Mouse (Mus musculus): ENCODE measurements around the gene Taf1. TPM values are rescaled to one million over a fixed set of nuclear protein-coding genes. Genes with fewer than 3 reads are reported as not detected.
A peak's percentile ranks its signal among the peaks of the same experiment; 100 is the strongest.

The Taf1 gene
- polyA plus RNA-seq, 1 experiment from 2014 or later = 9.5 TPM

DNA sequence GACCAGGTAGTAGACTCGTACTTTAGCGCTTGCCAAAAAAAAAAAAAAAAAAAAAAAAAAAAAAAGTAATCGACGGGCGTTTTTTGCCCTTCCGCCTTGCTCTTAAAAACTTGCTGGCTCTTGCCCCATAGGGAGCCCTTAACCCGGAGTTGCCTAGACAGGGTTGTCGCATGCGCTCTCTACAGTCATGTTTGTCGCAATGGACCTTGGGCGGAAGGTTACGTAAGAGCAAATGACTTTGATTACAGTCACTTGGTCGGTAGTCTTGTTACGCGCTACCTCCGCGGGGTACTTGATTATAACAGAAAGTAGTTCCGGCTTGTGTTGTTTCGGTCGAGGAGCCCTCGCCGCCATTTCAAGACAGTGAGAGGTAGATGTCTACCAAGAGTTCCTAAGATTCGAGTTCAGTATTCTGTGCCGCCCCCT lies 107.2 kb downstream of the Taf1 start, which contains the start of gene Ogt:
TSS of gene Ogt (plus strand) at position 320 of the 426 bp plus-strand sequence.
- peak within 1 kb of the TSS; percentile 72 for H3K4me2 ChIP-seq (ENCODE audit: low read length)
- H3K27me3 ChIP-seq (ENCODE audit: control insufficient read depth, insufficient read depth, low read length) = peaks cover 17% of the 10 kb centered on the region
- H3K9ac ChIP-seq (ENCODE audit: low read length) = peak within 1 kb of the TSS; percentile 90
- no peaks in the 10 kb centered on the region for H3K9me3 ChIP-seq (ENCODE audit: control insufficient read depth, low read length)
- H3K4me3 ChIP-seq (ENCODE audit: control insufficient read depth in 1 of 2, insufficient read depth in 1 of 2, low read depth in 1 of 2, low read length in 2 of 2) = peak within 1 kb of the TSS; percentile 70 to 89
- peak; percentile 87 for ATAC-seq (ENCODE audit: insufficient number of reproducible peaks, insufficient read depth, low FRiP score, low read depth)
- H3K36me3 ChIP-seq (ENCODE audit: control insufficient read depth, insufficient read depth, low read length) = peaks cover 4% of the 10 kb centered on the region
- 11% methylated on average over 24 of the region's 24 CpGs for WGBS
- no peaks in the 10 kb centered on the region; a peak in 1 of 4 replicates for H3K4me1 ChIP-seq (ENCODE audit: control insufficient read depth in 2 of 2, insufficient read depth in 2 of 2, low read length in 2 of 2)
- H3K27ac ChIP-seq (replicated peaks in 1 of 2; ENCODE audit: control insufficient read depth in 1 of 2, insufficient read depth in 1 of 2, low read depth in 2 of 2, low read length in 2 of 2) = peak within 1 kb of the TSS; percentile 84

DNA sequence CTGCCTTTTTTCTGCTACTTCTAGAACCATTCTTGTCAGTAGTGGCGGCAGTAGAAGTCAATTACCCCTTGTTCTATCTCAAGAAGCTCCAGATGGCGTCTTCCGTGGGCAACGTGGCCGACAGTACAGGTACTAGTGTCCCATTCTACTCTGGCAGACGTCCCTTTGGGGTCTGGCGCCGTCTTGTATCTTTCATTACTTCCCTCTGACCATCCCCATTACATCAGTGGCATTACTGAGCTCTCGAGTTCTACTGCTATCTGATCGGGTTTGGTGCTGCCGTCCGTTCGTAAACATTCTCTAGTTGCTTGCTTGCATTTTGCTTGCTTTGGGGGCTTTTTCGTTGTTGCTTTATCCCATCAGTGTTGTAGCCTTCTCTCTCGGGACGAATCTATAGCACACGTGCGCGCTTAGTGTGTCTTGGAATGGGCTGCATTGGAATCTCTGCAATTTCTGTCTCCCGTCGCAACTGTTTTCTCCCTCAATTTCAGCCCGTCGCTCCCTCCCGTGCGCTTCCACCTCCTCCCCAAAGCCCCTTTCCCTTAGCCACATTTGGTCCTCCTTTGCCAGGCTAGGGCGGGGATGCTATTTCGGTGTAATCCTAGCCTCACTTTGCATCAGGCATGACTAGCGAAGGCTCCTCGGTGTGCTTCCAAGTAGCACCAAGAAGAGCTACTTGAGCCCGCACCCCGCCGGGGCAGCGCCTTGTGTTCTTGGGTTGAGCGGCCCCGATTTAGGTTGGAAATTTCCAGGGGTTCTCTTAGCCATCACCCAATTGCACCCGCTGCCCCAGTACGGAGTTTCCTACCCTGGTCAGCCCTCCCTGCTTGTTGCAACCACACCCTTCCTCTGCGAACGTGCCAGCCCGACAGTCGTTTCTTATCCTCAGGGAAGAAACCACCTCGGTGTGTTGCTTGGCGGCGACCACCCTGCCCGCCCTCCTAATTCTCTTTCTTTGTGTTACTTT lies 107.9 kb downstream of the Taf1 start:
- 16% methylated on average over 45 of the region's 45 CpGs for WGBS
- Histone ChIP-seq H3K27me3 (ENCODE audit: control insufficient read depth, insufficient read depth, low read length) (peaks cover 14% of the 10 kb centered on the region), H3K4me2 (ENCODE audit: low read length) (peak overlapping the region; percentile 72), H3K4me3 (ENCODE audit: control insufficient read depth in 1 of 2, insufficient read depth in 1 of 2, low read depth in 1 of 2, low read length in 2 of 2) (peak overlapping the region; percentile 70 to 89), H3K9ac (ENCODE audit: low read length) (peak overlapping the region; percentile 90), H3K27ac (replicated peaks in 1 of 2; ENCODE audit: control insufficient read depth in 1 of 2, insufficient read depth in 1 of 2, low read depth in 2 of 2, low read length in 2 of 2) (peak overlapping the region; percentile 84), H3K36me3 (ENCODE audit: control insufficient read depth, insufficient read depth, low read length) (peaks cover 7% of the 10 kb centered on the region), H3K9me3 (ENCODE audit: control insufficient read depth, low read length) (no peaks in the 10 kb centered on the region), H3K4me1 (ENCODE audit: control insufficient read depth in 2 of 2, insufficient read depth in 2 of 2, low read length in 2 of 2) (no peaks in the 10 kb centered on the region; a peak in 1 of 4 replicates)
- ATAC-seq (ENCODE audit: insufficient number of reproducible peaks, insufficient read depth, low FRiP score, low read depth) = no peak; the same call in none of the 2 replicates

DNA sequence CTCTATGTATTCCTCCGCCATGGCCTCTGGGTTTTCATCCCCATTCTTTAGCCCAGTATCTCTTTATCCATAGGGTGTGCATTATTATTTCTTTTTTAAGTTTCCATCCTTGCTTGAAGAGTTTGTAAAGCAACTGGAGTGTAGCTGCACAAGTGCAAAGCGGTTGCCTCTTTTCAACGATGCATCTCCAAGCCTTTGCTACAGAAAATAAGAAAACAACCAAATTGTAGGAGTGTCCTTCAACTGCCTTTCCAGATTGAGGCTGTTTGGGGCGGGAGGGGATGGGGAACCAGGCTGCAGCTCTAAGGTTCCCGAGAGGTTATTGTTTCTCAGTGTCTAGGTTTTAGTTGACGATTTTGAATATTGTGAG lies 108.6 kb downstream of the Taf1 start:
- peak overlapping the region; percentile 70 to 89 for H3K4me3 ChIP-seq (ENCODE audit: control insufficient read depth in 1 of 2, insufficient read depth in 1 of 2, low read depth in 1 of 2, low read length in 2 of 2)
- H3K36me3 ChIP-seq (ENCODE audit: control insufficient read depth, insufficient read depth, low read length) = peaks cover 8% of the 10 kb centered on the region
- H3K9ac ChIP-seq (ENCODE audit: low read length) = peak overlapping the region; percentile 90
- ATAC-seq (ENCODE audit: insufficient number of reproducible peaks, insufficient read depth, low FRiP score, low read depth) = no peak
- peak overlapping the region; percentile 84 for H3K27ac ChIP-seq (replicated peaks in 1 of 2; ENCODE audit: control insufficient read depth in 1 of 2, insufficient read depth in 1 of 2, low read depth in 2 of 2, low read length in 2 of 2)
- peaks cover 13% of the 10 kb centered on the region for H3K27me3 ChIP-seq (ENCODE audit: control insufficient read depth, insufficient read depth, low read length)
- no peaks in the 10 kb centered on the region; a peak in 1 of 4 replicates for H3K4me1 ChIP-seq (ENCODE audit: control insufficient read depth in 2 of 2, insufficient read depth in 2 of 2, low read length in 2 of 2)
- WGBS = 12% methylated on average over 6 of the region's 6 CpGs
- peak overlapping the region; percentile 72 for H3K4me2 ChIP-seq (ENCODE audit: low read length)
- H3K9me3 ChIP-seq (ENCODE audit: control insufficient read depth, low read length) = no peaks in the 10 kb centered on the region

DNA sequence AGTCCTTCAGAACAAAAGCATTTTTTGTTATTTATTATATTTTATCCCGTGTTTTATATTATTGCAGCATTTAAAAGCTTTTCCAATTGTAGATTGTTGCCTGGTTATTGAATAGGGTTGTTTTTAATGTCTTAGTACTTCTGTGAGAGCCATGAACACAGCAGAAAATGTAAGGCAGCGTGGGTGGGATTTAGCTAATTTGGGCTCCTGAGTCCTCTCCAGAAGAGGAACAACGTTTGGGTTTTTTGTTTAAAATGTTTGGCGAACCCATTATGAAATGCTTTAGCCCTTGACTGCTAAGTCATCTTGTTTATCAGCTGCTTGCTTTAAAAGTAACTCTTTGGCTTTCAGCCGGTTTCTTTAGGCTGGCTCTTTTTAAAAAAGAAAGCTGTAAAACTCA lies 109.6 kb downstream of the Taf1 start:
- H3K4me3 ChIP-seq (ENCODE audit: control insufficient read depth in 1 of 2, insufficient read depth in 1 of 2, low read depth in 1 of 2, low read length in 2 of 2) = peak overlapping the region; percentile 21 to 70; a peak in 3 of 4 replicates
- H3K36me3 ChIP-seq (ENCODE audit: control insufficient read depth, insufficient read depth, low read length) = peaks cover 13% of the 10 kb centered on the region
- peak overlapping the region; percentile 72 for H3K4me2 ChIP-seq (ENCODE audit: low read length)
- peaks cover 13% of the 10 kb centered on the region for H3K27me3 ChIP-seq (ENCODE audit: control insufficient read depth, insufficient read depth, low read length)
- peak overlapping the region; percentile 90 for H3K9ac ChIP-seq (ENCODE audit: low read length)
- no peaks in the 10 kb centered on the region; a peak in 1 of 4 replicates for H3K4me1 ChIP-seq (ENCODE audit: control insufficient read depth in 2 of 2, insufficient read depth in 2 of 2, low read length in 2 of 2)
- H3K27ac ChIP-seq (replicated peaks in 1 of 2; ENCODE audit: control insufficient read depth in 1 of 2, insufficient read depth in 1 of 2, low read depth in 2 of 2, low read length in 2 of 2) = no peak overlapping the region
- ATAC-seq (ENCODE audit: insufficient number of reproducible peaks, insufficient read depth, low FRiP score, low read depth) = no peak
- H3K9me3 ChIP-seq (ENCODE audit: control insufficient read depth, low read length) = no peaks in the 10 kb centered on the region
- WGBS = 21% methylated on average over 5 of the region's 5 CpGs

DNA sequence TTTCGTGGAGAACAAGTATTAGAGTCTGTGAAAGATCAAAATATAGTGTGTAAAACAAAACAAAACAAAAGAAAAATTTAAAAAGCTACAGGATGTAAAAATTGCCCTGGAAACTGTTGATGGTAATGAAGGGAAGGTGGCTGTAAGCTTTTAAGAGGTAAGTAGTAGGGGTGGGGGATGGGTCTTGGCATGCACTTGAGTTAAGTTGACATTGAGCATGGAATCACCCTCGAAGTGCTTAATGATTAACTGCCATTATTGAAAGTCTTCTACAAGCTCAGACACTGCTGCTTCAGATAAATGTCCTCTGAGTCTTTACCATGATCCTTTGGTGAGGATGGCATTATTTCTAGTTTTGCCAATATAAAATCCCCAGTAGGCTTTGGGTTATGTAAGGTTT lies 112.8 kb downstream of the Taf1 start:
- WGBS = 63% methylated on average over 2 of the region's 2 CpGs
- Histone ChIP-seq H3K36me3 (ENCODE audit: control insufficient read depth, insufficient read depth, low read length) (peaks cover 13% of the 10 kb centered on the region), H3K27ac (replicated peaks in 1 of 2; ENCODE audit: control insufficient read depth in 1 of 2, insufficient read depth in 1 of 2, low read depth in 2 of 2, low read length in 2 of 2) (no peak overlapping the region), H3K4me1 (ENCODE audit: control insufficient read depth in 2 of 2, insufficient read depth in 2 of 2, low read length in 2 of 2) (no peaks in the 10 kb centered on the region), H3K9ac (ENCODE audit: low read length) (no peak overlapping the region), H3K4me2 (ENCODE audit: low read length) (no peak overlapping the region), H3K4me3 (ENCODE audit: control insufficient read depth in 1 of 2, insufficient read depth in 1 of 2, low read depth in 1 of 2, low read length in 2 of 2) (no peak overlapping the region), H3K9me3 (ENCODE audit: control insufficient read depth, low read length) (no peaks in the 10 kb centered on the region), H3K27me3 (ENCODE audit: control insufficient read depth, insufficient read depth, low read length) (no peaks in the 10 kb centered on the region)
- ATAC-seq (ENCODE audit: insufficient number of reproducible peaks, insufficient read depth, low FRiP score, low read depth) = no peak

DNA sequence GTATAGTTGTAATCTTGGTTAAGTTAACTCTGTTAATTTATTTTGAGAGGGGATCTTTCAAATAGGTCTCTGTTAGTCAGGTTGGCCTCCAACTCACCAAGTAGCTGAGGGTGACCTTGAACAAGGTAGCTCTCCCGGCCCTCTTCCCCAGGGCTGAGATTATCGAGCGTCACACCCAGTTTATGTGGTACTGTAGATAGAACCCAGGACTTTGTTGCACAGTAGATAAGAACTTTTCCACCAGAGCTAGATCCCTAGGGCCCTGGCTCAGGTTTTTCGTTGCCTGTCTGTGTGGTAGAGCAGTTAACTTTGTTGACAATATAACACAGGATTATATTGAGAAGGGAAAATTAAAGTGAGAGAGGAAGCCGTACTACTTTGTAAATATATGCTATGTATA lies 114.1 kb downstream of the Taf1 start:
- no peak overlapping the region for H3K27ac ChIP-seq (replicated peaks in 1 of 2; ENCODE audit: control insufficient read depth in 1 of 2, insufficient read depth in 1 of 2, low read depth in 2 of 2, low read length in 2 of 2)
- no peak overlapping the region for H3K4me2 ChIP-seq (ENCODE audit: low read length)
- H3K36me3 ChIP-seq (ENCODE audit: control insufficient read depth, insufficient read depth, low read length) = peaks cover 21% of the 10 kb centered on the region
- no peaks in the 10 kb centered on the region for H3K9me3 ChIP-seq (ENCODE audit: control insufficient read depth, low read length)
- no peak for ATAC-seq (ENCODE audit: insufficient number of reproducible peaks, insufficient read depth, low FRiP score, low read depth)
- H3K4me3 ChIP-seq (ENCODE audit: control insufficient read depth in 1 of 2, insufficient read depth in 1 of 2, low read depth in 1 of 2, low read length in 2 of 2) = no peak overlapping the region
- no peaks in the 10 kb centered on the region for H3K4me1 ChIP-seq (ENCODE audit: control insufficient read depth in 2 of 2, insufficient read depth in 2 of 2, low read length in 2 of 2)
- no peak overlapping the region for H3K9ac ChIP-seq (ENCODE audit: low read length)
- H3K27me3 ChIP-seq (ENCODE audit: control insufficient read depth, insufficient read depth, low read length) = no peaks in the 10 kb centered on the region
- 44% methylated on average over 5 of the region's 5 CpGs for WGBS

Data from heart, embryonic 14.5 days (tissue).